Mouse (Mus musculus) c-Kit-positive CD71-positive TER-119-positive erythroid progenitor cells, embryonic 14.5 days (primary cell): ENCODE results near the gene Tor1aip2.

ENCODE experiments used
- DNase-seq: peaks from one replicate; pipeline ENCODE4 v3.0.0-alpha.2; 2013; ENCODE audit warnings: low spot score

The Tor1aip2 gene

DNA sequence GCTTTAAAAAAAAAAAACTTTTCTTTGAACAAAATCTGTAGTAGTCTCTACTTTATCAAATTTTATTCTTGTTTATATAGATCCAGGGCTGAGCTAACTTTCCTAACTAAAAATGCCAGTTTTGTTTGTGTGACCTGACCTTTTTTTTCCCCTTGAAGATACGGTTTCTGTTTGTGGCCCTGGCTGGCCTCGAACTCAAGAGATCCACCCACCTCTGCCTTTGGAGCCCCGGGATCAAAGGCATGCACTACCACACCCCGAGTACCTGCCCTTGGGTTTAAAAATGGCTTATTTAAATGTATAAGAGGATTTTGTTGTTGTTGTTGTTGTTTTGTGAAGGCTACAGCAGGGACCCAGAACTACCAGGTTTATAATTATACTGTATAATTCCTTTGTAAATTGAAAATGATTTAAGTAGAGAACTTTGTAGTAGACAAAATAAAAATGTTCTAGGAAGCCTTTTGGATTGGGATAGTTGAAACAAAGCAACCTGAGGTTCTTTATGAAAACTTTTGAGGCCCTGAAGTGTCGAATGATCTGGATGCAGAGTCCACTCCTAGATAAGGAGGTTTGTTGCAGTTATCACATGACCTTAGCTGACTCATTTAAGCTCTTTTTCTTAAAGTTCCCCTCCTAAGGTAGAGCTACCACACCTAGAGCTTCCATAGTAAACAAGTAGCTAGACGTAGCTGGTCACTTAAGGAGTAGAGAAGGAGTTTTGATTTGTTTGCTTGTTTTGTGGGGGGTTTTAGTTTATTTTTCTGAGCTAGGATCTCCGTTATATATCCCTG, 6.4 kb downstream of the Tor1aip2 start:
- peak; percentile 47 for DNase-seq

- no peak for DNase-seq
Measured at GRCm38 (mm10) chr1:156042481-156042880, 7.3 kb downstream of the Tor1aip2 start.

GRCm38 (mm10) chr1:156043027-156043426, 7.8 kb downstream of the Tor1aip2 start:
- peak; percentile 56 for DNase-seq

GRCm38 (mm10) chr1:156044211-156044611, 9.0 kb downstream of the Tor1aip2 start:
- DNase-seq: no peak

DNA sequence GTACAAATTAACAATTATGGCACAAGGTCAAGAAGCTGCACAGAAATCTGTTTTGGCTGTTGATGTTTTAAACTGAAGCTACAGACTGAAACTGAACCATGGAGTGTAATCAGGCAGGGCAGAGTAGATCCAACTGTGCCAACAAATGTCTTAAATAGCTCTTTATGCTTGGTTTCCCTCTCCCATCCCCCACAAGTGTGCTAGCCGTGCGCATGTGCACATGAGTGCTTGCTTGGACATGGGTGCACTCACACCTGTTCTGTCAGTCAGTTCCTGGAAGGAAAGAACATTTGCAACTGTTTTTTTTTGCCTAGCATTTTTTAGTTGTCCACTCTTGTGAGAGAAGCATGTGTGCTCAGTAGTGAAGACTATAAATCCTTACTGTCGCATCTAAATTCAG, 11.5 kb downstream of the Tor1aip2 start:
- DNase-seq: no peak

DNA sequence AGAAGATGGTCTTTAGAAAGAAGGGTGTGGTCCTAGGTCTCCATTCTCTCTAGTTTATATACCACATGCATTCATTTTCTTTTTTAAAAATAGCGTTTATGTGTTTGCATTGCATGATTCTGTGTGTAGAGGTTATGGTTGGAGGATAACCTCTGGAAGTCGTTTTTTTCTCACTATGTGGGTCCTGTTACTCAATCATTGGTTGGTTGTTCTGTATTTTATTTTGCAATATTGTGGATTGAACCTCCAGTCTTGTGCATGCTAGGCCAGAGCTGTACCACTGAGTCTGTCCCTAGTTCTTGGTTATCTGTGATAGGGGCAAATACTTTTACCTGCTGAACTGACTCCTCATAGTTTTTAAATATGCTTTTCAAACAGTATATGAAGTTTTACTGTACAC, 23.0 kb downstream of the Tor1aip2 start:
- no peak for DNase-seq

GRCm38 (mm10) chr1:156062193-156062592, 27.0 kb downstream of the Tor1aip2 start:
- no peak for DNase-seq

GRCm38 (mm10) chr1:156066133-156066532, 30.9 kb downstream of the Tor1aip2 start:
- no peak for DNase-seq

DNA sequence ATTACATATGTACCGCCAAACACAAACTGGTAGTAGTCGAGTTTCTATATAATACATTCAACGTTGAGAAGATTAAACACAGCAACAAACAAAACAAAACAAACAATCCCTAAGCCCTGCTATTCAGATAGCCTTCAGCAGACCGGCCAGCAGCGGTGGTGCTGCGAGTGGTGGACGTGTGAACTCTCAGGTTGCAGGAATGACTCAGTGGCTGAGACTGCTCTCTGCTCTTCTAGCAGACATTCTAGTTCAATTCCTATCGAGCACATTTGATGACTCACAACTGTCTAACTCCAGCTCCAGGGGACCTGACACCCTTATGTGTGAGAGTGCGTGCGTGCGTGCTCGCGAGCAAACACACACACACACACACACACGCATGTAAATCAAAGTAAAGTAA, 34.9 kb downstream of the Tor1aip2 start:
- no peak for DNase-seq

DNA sequence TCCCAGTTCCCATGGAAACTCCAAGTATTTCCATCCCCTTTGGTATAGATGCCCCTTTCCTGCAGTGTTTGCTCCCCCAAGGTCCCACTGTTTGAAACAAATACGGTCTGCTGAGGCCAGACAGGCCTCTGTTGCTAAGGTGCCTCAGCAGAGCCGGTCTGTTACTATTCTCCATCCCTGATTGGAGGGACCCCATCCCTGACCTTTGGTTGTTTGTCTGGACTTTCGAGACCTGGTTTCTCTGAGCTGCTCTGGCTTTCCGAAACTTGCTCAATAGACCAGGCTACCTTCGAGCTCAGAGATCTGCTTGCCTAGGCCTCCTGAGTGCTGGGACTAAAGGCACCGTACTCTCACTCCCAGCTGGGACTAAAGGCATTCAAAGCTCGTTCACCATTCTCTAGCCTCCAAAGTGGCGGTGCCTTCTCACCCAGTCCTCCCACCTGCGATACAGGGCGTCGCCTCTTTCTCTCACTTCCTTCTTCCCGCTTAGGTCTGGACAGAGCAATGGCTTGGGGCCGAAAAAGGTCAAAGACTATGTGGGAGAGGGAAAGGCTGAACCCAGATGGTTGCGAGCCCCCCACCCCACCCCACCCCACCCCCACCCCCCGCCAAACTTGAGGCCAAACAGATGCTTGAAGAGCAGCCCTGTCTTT, 38.1 kb downstream of the Tor1aip2 start:
- no peak for DNase-seq

DNA sequence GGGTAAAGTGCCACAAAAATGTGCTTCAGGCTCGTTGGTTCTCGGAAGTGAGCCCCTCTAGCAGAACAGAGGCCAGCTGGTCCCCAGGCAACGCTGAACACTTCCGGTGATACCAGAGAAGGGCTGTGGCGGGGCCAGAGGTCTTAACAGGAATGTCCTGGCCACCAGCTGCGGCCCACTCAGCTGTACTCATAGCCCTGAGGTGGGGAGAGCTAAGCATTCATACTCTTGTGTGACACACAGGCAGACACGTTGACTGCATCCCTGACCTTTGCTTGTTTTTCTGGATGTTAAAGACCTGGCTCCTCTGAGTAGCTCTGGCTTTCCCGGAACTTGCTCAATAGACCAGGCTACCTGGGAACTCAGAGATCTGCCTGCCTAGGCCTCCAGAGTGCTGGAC, 39.4 kb downstream of the Tor1aip2 start:
- DNase-seq: no peak

DNA sequence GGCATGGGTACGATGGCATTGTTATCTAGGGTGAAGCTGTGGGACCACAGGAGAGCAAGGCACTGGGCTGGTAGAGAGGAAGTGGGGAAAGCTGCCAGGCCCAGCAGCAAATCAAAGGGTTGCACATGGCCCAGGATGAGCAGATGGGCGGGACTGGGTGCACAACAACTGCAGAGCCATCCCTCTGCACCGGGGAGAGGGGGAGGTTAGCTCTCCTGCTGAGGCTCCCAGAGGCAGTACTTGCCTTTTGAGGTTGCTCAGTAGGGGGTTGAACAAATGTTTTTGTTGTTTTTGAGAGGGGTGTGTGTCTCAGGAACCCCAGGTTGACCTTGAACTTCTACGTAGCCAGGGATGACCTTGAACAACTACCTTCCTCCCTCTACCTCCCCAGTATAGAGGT, 41.3 kb downstream of the Tor1aip2 start:
- DNase-seq: no peak

GRCm38 (mm10) chr1:156077655-156078054, 42.5 kb downstream of the Tor1aip2 start:
- no peak for DNase-seq

- DNase-seq: no peak
Measured at GRCm38 (mm10) chr1:156084603-156085002, 49.4 kb downstream of the Tor1aip2 start.

DNA sequence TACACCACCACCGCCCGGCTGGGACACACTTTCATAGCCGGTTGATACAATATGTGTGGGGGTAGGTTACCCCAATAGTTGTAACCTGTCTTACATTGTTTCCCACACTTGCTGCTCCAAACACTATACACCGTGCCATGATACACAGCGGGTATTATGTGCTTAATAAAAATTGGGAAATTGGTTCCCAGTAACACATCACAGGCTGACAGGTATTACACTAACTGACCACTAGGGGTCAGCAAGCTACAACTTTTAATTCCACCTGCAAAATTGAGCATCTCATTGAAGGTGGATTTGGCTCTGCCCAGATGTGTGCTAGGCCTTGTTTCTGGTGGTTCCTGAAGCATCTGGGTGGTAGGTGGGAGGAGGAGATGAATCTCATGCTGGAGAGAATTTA, 50.6 kb downstream of the Tor1aip2 start:
- peak; percentile 52 for DNase-seq

- no peak for DNase-seq
Measured at GRCm38 (mm10) chr1:156087586-156087985, 52.4 kb downstream of the Tor1aip2 start.

DNA sequence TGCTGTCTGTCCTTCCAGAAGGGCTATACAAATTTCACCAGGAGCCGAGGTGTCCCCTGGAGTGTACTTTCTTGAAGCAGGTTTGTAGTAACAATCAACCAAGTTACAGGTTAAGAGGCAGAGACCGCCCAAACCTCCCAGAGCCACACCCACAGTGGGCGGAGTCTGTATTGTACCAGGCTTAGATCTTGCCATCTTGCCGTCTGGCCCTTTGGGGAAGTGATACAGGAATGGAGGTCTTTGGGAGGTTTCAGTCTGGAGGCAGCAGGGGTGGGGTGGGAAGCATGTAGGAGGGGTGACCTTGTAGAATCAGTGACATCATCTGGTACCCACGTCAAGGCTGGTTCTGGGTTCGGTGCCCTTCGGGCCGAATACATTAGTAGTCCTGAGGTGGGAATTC, 54.4 kb downstream of the Tor1aip2 start:
- DNase-seq: no peak

DNA sequence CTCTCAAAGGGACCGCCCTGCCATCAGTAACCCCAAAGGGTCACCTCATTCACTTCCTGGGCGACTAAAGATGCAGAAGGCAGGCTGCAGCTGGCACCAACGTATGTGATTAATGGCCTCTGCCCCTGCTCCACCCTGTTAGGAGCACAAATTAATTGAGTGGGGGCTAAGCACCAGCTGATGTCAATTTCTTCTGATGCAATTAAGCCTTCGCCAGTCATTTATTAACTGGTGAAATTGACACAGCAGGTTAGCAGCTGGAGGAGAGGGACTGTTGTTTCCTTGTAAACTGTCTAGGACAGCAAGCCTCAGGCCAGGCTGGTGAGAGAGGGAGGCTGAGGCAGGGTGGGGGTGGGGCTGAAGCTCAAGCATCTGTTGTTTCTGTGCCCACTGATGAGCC, 54.8 kb downstream of the Tor1aip2 start:
- DNase-seq: no peak

DNA sequence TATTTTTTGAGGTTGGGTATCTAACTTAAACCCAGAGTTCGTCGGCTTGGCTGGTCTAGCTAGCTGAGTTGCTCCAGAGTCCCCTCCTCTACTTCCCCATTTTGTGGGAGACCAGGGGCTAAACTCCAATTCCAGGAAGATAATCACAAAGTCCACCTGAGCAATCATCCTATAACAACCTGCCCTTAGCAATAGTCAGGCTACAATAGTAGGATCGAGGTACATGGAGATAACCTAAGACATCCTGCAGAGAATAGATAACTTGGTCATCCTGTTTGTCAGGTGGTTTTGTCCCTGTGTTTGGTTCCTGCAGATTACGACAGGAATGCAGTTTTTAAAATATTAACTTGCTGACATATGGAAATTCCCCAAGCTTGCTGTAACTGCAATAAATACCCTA, 56.6 kb downstream of the Tor1aip2 start:
- DNase-seq: no peak

DNA sequence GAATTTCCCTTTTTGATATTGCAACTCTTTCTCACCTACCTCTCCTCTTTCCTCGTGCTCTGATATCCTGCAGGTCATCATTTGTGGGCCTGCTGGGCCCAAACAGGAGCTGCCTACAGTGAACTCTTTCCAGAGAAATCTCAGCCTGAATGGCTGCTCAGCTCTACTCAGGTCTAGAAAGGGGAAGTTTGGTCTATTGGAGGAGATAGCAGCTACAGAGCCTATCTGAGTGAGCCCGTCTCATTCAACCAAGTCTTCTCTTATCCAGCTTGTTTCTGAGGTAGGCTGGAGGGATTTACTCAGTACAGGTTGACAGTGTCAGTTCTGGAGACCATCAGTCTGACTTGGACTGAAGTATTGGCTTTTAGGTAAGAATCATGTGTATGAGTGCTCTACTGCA, 68.6 kb downstream of the Tor1aip2 start:
- DNase-seq: no peak

- no peak for DNase-seq
Measured at GRCm38 (mm10) chr1:156105381-156105780, 70.2 kb downstream of the Tor1aip2 start.

- DNase-seq: no peak
Measured at GRCm38 (mm10) chr1:156107424-156107823, 72.2 kb downstream of the Tor1aip2 start.

GRCm38 (mm10) chr1:156108400-156108799, 73.2 kb downstream of the Tor1aip2 start:
- DNase-seq: no peak

- DNase-seq: no peak
Measured at GRCm38 (mm10) chr1:156111090-156111489, 75.9 kb downstream of the Tor1aip2 start.
